Mouse (Mus musculus): ENCODE measurements at regions not wholly inside any gene's neighbourhood (a gene's known extent, or its start where the extent isn't known, plus 50 kb on each side); places are given as distances from the start of the nearest gene placed in this dataset.

DNA sequence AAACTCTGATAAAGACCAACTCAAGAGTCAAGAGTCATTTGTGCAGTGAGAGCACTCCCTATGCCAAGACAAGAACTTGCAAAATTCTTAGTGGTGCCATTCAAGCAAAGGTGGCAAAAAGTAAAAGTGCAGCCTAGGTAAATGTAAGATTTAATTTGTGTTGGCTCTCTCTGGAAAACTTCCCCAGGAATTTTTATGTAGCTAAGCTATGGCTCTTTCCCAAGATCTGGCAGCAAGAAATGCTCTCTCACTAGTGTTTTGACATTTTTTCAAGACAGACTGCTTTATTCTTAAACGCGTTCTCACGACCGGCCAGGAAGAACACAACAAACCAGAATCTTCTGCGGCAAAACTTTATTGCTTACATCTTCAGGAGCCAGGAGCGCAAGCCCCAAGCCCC is 461.6 kb upstream of the Gje1 start:
- no peak overlapping the region for H3K4me2 ChIP-seq (ENCODE audit: low read depth, low read length)
- H3K4me3 ChIP-seq (ENCODE audit: low read depth, low read length) = no peak overlapping the region
- DNase-seq (ENCODE audit: low spot score) (no peak), ATAC-seq (replicated peaks; ENCODE audit: insufficient number of reproducible peaks, low FRiP score, low TSS enrichment, low read depth) (no peak)
- no peaks in the 10 kb centered on the region for H3K36me3 ChIP-seq (replicated peaks; ENCODE audit: control insufficient read depth, insufficient read depth, low read depth, low read length)
- H3K27ac ChIP-seq (replicated peaks; ENCODE audit: low read depth, low read length) = no peak overlapping the region
- no peaks in the 10 kb centered on the region for H3K9me3 ChIP-seq (replicated peaks; ENCODE audit: control insufficient read depth, low read length)
- H3K9ac ChIP-seq (replicated peaks; ENCODE audit: low read length) = no peak overlapping the region
- H3K4me1 ChIP-seq (ENCODE audit: control insufficient read depth, insufficient read depth, low read length) = no peaks in the 10 kb centered on the region
- 96% methylated on average over 6 of the region's 6 CpGs for WGBS
- no peaks in the 10 kb centered on the region for H3K27me3 ChIP-seq (ENCODE audit: control insufficient read depth, insufficient read depth, low read length)

- Histone ChIP-seq H3K4me3 (ENCODE audit: low read depth, low read length) (no peak overlapping the region), H3K36me3 (replicated peaks; ENCODE audit: control insufficient read depth, insufficient read depth, low read depth, low read length) (no peaks in the 10 kb centered on the region), H3K27me3 (ENCODE audit: control insufficient read depth, insufficient read depth, low read length) (no peaks in the 10 kb centered on the region), H3K4me2 (ENCODE audit: low read depth, low read length) (no peak overlapping the region), H3K9ac (replicated peaks; ENCODE audit: low read length) (no peak overlapping the region), H3K4me1 (ENCODE audit: control insufficient read depth, insufficient read depth, low read length) (no peaks in the 10 kb centered on the region), H3K9me3 (replicated peaks; ENCODE audit: control insufficient read depth, low read length) (no peaks in the 10 kb centered on the region), H3K27ac (replicated peaks; ENCODE audit: low read depth, low read length) (no peak overlapping the region)
- DNase-seq (ENCODE audit: low spot score) (peak; percentile 13), ATAC-seq (replicated peaks; ENCODE audit: insufficient number of reproducible peaks, low FRiP score, low TSS enrichment, low read depth) (no peak)
- WGBS = 50% methylated on average over 1 of the region's 1 CpGs
Observed at GRCm38 (mm10) chr10:15174421-15174820, 456.4 kb upstream of the Gje1 start.

- no peaks in the 10 kb centered on the region for H3K27me3 ChIP-seq (ENCODE audit: control insufficient read depth, insufficient read depth, low read length)
- H3K4me2 ChIP-seq (ENCODE audit: low read depth, low read length) = no peak overlapping the region
- no peak overlapping the region for H3K9ac ChIP-seq (replicated peaks; ENCODE audit: low read length)
- no peak overlapping the region for H3K27ac ChIP-seq (replicated peaks; ENCODE audit: low read depth, low read length)
- H3K9me3 ChIP-seq (replicated peaks; ENCODE audit: control insufficient read depth, low read length) = no peaks in the 10 kb centered on the region
- H3K4me1 ChIP-seq (ENCODE audit: control insufficient read depth, insufficient read depth, low read length) = no peaks in the 10 kb centered on the region
- ATAC-seq (replicated peaks; ENCODE audit: insufficient number of reproducible peaks, low FRiP score, low TSS enrichment, low read depth) = no peak
- peak; percentile 16 for DNase-seq (ENCODE audit: low spot score)
- no peak overlapping the region for H3K4me3 ChIP-seq (ENCODE audit: low read depth, low read length)
- 73% methylated on average over 1 of the region's 1 CpGs for WGBS
- H3K36me3 ChIP-seq (replicated peaks; ENCODE audit: control insufficient read depth, insufficient read depth, low read depth, low read length) = no peaks in the 10 kb centered on the region
Observed at GRCm38 (mm10) chr10:15172558-15172957, 454.5 kb upstream of the Gje1 start.

DNA sequence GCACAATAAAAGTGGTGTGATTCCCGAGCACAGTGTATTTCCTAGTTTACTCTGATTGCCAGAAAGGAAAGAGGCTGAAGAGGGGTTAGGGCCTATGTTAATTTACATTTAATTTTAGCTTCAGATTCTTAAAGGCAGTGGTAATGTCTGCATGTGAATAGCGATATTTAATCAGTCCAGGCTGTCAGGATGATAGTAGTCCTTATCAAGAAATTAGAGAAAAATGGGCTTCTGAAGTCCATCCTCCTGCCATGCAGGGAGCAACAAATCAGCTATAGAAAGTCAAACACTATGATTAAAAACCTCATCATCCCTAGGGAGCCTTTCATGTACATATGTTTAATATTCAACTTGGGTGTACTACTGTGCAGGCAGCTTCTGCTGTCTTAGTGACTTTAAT is 422.7 kb upstream of the Gje1 start:
- H3K27me3 ChIP-seq (ENCODE audit: control insufficient read depth, insufficient read depth, low read length) = no peaks in the 10 kb centered on the region
- WGBS = 79% methylated on average over 2 of the region's 2 CpGs
- no peak overlapping the region for H3K27ac ChIP-seq (replicated peaks; ENCODE audit: low read depth, low read length)
- DNase-seq (ENCODE audit: low spot score) = no peak
- no peak overlapping the region for H3K4me2 ChIP-seq (ENCODE audit: low read depth, low read length)
- H3K9me3 ChIP-seq (replicated peaks; ENCODE audit: control insufficient read depth, low read length) = no peaks in the 10 kb centered on the region
- ATAC-seq (replicated peaks; ENCODE audit: insufficient number of reproducible peaks, low FRiP score, low TSS enrichment, low read depth) = no peak
- H3K36me3 ChIP-seq (replicated peaks; ENCODE audit: control insufficient read depth, insufficient read depth, low read depth, low read length) = no peaks in the 10 kb centered on the region
- H3K4me1 ChIP-seq (ENCODE audit: control insufficient read depth, insufficient read depth, low read length) = no peaks in the 10 kb centered on the region
- H3K4me3 ChIP-seq (ENCODE audit: low read depth, low read length) = no peak overlapping the region
- no peak overlapping the region for H3K9ac ChIP-seq (replicated peaks; ENCODE audit: low read length)
